Mouse (Mus musculus): Measurements from ENCODE around the gene Nrros. TPM values are rescaled to one million over a fixed set of nuclear protein-coding genes. Genes with fewer than 3 reads are reported as not detected.

Nrros gene
- polyA plus RNA-seq, 1 experiment from 2014 or later: 7.8 TPM

DNA sequence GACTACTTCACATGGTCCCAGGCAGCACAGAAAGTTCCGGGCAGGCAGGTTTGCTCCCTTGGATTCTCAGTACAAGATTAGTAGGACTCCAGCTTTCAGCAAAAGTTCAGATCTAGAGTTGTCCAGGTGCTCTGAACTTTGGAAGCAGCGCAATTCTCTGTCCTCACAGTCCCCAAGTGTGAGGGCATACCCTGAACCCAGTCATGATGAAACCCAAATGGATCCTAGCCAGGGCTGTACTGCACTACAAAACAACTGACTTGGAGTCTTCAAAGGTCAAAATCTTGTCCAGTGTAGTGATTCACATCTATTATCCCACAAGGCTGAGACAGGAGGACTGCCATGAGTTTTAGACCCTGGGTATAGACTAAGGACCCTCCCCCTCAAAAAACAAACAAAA, 8.0 kb downstream of the Nrros start:
- Histone ChIP-seq H3K9ac (replicated peaks) (no peak overlapping the region), H3K27me3 (no peaks in the 10 kb centered on the region), H3K4me1 (peaks cover 31% of the 10 kb centered on the region), H3K27ac (replicated peaks) (peak overlapping the region; percentile 64), H3K4me2 (replicated peaks) (no peak overlapping the region), H3K9me3 (no peaks in the 10 kb centered on the region), H3K4me3 (no peak overlapping the region), H3K36me3 (no peaks in the 10 kb centered on the region)
- ATAC-seq (replicated peaks): no peak; the same call in 1 of the 2 replicates
- 79% methylated on average over 2 of the region's 2 CpGs for WGBS

DNA sequence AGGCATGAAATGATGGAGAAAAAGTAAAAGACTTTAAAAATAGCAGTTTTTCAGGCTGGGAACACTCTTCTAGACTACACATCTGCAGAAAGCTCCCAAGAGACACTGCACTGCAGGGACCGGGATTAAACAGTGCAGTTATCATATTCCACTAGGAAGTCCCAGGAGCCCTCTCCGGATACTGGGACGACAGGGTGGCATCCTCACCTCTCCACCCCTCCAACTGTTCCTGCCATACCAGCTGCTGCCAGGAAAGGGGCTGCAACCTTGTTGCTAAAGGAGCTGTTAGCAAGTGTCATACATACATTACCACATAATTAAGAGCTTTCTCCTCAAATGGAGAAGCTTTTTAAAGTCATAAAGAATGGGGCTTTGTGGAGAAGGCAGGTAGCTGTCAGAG, 8.7 kb downstream of the Nrros start:
- Histone ChIP-seq H3K36me3 (no peaks in the 10 kb centered on the region), H3K9me3 (no peaks in the 10 kb centered on the region), H3K27me3 (no peaks in the 10 kb centered on the region), H3K4me2 (replicated peaks) (no peak overlapping the region), H3K4me3 (no peak overlapping the region), H3K27ac (replicated peaks) (peak overlapping the region; percentile 64), H3K4me1 (peaks cover 31% of the 10 kb centered on the region), H3K9ac (replicated peaks) (no peak overlapping the region)
- 32% methylated on average over 3 of the region's 3 CpGs for WGBS
- peak; percentile 67 for ATAC-seq (replicated peaks)

DNA sequence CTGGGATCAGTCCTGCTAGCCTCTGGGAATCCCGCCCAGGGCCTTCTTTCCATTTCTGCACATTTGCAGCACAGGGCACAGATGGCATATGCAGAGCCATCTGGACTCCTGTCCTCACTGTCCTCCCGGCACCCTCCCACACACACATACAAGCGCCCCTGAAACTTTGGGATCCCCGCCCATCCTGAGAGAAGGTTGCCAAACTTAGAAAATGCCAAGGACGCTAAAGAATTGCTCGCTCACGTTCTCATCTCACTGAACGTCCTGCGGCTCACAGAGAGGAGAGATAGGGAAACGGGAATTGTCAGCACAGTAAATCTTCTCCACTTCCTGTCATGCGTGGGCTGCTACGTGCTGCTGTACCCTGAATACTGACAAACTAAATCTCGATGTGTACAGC, 11.0 kb downstream of the Nrros start:
- no peaks in the 10 kb centered on the region for H3K27me3 ChIP-seq
- H3K4me3 ChIP-seq: no peak overlapping the region
- H3K27ac ChIP-seq (replicated peaks): peak overlapping the region; percentile 53
- no peak overlapping the region for H3K4me2 ChIP-seq (replicated peaks)
- H3K4me1 ChIP-seq: peaks cover 31% of the 10 kb centered on the region
- ATAC-seq (replicated peaks): peak; percentile 71; the same call in 1 of the 2 replicates
- 0 out of 2 replicates have a peak overlapping the region, but pooled peaks have one; percentile 12 for H3K9ac ChIP-seq (replicated peaks)
- H3K36me3 ChIP-seq: no peaks in the 10 kb centered on the region
- no peaks in the 10 kb centered on the region for H3K9me3 ChIP-seq
- 69% methylated on average over 13 of the region's 13 CpGs for WGBS

DNA sequence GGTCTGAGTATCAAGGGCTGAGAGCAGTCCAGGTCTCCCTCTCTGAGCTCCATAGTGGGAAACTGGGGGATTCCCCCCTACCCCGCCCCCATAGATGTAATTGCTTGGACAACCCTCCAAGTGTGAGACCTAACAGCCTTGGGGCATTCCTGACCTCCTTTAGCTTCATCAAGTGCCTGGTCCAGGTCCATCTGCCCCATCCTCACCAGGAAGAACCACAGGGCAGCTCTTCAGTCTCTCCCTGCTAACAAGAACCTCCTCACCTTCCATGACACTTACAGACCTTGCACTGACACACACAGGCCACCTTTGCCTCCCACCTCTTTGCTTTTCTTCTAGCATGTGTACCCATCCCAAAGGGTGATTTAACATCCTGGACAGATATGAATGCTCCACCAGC, 11.4 kb downstream of the Nrros start:
- no peaks in the 10 kb centered on the region for H3K36me3 ChIP-seq
- H3K4me3 ChIP-seq: no peak overlapping the region
- 75% methylated on average over 1 of the region's 1 CpGs for WGBS
- peak overlapping the region; percentile 53 for H3K27ac ChIP-seq (replicated peaks)
- no peaks in the 10 kb centered on the region for H3K27me3 ChIP-seq
- no peak; the same call in 1 of the 2 replicates for ATAC-seq (replicated peaks)
- H3K4me1 ChIP-seq: peaks cover 31% of the 10 kb centered on the region
- H3K9me3 ChIP-seq: no peaks in the 10 kb centered on the region
- H3K9ac ChIP-seq (replicated peaks): 0 out of 2 replicates have a peak overlapping the region, but pooled peaks have one; percentile 12
- H3K4me2 ChIP-seq (replicated peaks): no peak overlapping the region

DNA sequence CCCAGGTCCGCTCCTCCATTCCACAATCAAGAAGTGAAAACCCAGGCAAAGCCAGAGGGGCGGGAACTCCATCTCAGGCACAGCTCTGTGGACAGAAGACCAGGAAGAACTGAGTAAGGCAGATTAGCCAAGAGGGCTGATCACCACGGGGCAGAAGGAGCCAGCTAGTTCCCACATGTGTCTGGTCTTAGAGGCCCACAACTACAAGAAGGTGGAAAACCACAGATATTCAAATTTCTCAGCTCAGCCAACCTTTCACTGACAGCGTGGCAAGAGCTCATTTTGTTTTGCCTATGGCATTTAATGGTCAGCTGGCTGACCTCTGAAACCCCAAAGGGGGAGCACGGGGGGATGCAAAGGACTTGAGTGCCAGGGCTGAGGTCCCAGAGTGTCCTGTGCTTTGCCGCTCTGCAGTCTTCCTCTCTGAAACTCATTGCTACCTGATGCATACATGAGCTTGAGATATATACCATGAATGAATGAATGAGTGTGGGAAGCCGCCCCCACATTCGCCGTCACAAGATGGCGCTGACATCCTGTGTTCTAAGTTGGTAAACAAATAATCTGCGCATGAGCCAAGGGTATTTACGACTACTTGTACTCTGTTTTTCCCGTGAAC, 17.7 kb downstream of the Nrros start:
- peak overlapping the region; percentile 19 for H3K4me2 ChIP-seq (replicated peaks)
- no peaks in the 10 kb centered on the region for H3K36me3 ChIP-seq
- H3K9ac ChIP-seq (replicated peaks): no peak overlapping the region
- H3K4me1 ChIP-seq: no peaks in the 10 kb centered on the region
- H3K9me3 ChIP-seq: no peaks in the 10 kb centered on the region
- H3K27ac ChIP-seq (replicated peaks): no peak overlapping the region
- 0 out of 2 replicates have a peak overlapping the region, but pooled peaks have one; percentile 7 for H3K4me3 ChIP-seq
- H3K27me3 ChIP-seq: no peaks in the 10 kb centered on the region
- 0 out of 2 replicates have a peak, but pooled peaks have one; percentile 55 for ATAC-seq (replicated peaks)
- WGBS: 55% methylated on average over 12 of the region's 13 CpGs

DNA sequence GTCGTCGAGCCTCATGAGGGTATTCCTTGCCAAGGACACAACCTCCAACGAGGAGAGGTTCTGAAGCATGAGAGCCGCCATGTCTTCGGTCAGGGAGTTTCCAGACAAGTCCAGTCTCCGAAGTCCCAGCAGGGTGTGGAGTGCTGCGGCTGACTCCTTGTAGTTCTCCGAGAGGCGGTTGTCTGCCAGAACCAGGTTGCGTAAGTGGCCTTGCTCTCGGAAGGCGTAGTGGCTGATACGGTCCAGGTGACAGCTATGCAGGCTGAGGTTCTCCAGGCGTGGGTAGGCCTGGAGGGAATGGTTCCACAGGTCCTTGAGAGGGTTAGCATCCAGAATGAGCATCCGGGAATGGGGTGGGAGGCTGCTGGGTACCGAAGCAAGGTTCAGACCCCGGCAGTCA, 20.8 kb downstream of the Nrros start:
- Histone ChIP-seq H3K27me3 (no peaks in the 10 kb centered on the region), H3K9me3 (no peaks in the 10 kb centered on the region), H3K27ac (replicated peaks) (no peak overlapping the region), H3K4me1 (no peaks in the 10 kb centered on the region), H3K4me2 (replicated peaks) (no peak overlapping the region), H3K4me3 (no peak overlapping the region), H3K36me3 (no peaks in the 10 kb centered on the region), H3K9ac (replicated peaks) (no peak overlapping the region)
- ATAC-seq (replicated peaks): no peak
- WGBS: 92% methylated on average over 17 of the region's 17 CpGs

DNA sequence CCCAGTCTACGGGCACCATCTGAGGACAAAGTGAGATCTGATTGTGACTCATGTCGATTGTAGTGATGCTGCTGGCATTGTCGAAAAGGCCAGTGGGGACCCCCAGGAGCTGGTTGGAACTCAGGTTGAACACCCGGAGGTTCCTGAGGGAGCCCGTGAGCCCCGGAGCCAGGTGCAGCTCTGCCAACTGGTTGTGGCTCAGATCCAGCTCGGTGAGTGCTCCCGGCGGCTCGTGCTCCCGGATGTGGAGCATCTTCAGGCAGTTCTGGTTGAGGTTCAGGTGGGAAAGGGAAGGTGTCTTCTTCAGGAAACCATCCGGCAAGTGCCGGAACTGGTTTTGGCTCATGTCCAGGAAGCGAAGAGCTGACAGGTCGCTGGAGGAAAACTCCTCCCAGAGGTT, 21.6 kb downstream of the Nrros start:
- Histone ChIP-seq H3K4me3 (no peak overlapping the region), H3K9ac (replicated peaks) (no peak overlapping the region), H3K4me2 (replicated peaks) (no peak overlapping the region), H3K36me3 (no peaks in the 10 kb centered on the region), H3K27me3 (no peaks in the 10 kb centered on the region), H3K4me1 (no peaks in the 10 kb centered on the region), H3K27ac (replicated peaks) (no peak overlapping the region), H3K9me3 (no peaks in the 10 kb centered on the region)
- ATAC-seq (replicated peaks): no peak
- WGBS: 93% methylated on average over 15 of the region's 15 CpGs

DNA sequence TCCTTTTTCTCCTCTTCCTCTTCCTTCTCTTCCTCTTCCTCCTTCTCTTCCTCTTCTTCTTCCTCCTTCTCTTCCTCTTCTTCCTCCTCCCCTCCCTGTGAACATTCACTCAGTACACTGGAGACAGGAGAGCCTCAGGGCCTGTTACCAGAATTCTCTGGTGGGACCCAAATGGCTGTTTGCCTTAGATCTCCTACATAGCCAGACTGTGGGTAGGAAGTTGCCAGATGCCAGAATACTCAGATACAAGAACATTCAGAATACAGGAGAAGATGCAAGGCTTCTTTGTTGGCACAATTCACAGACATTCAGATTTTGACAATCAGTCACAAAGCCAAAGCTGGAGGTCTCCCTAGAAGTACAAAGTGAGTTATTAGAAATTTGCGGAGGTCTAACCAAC, 26.4 kb downstream of the Nrros start:
- no peaks in the 10 kb centered on the region for H3K9me3 ChIP-seq
- H3K4me3 ChIP-seq: no peak overlapping the region
- H3K4me1 ChIP-seq: no peaks in the 10 kb centered on the region
- 93% methylated on average over 1 of the region's 1 CpGs for WGBS
- no peaks in the 10 kb centered on the region for H3K27me3 ChIP-seq
- H3K4me2 ChIP-seq (replicated peaks): no peak overlapping the region
- H3K36me3 ChIP-seq: no peaks in the 10 kb centered on the region
- H3K27ac ChIP-seq (replicated peaks): no peak overlapping the region
- no peak overlapping the region for H3K9ac ChIP-seq (replicated peaks)
- ATAC-seq (replicated peaks): no peak

DNA sequence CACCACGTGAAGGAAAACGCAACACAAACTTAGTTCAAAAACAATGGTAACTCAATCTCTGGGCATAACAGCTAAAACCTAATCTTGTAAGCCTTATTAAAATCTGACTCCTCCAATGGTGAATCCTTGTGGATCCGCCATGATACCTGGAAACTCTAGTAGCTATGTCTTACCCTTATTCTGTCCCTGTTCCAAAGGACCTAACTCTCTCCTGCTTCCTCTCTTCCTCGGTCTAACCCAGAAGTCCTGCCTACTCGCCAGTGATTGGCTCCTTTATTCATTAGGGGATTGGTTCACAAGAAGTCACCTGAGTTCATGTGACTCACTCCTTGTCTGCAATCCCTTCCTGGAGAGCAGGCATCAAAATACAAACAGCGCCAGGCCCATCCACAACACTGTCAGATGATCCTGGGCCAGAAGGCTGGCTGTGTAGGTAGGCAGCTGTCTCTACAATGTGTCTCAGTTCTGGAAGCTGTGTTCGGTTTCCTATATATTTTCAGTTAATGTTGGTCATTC, 29.5 kb downstream of the Nrros start:
- H3K9ac ChIP-seq (replicated peaks): no peak overlapping the region
- no peaks in the 10 kb centered on the region for H3K4me1 ChIP-seq
- H3K27ac ChIP-seq (replicated peaks): no peak overlapping the region
- no peak overlapping the region for H3K4me3 ChIP-seq
- WGBS: 85% methylated on average over 7 of the region's 7 CpGs
- no peak for ATAC-seq (replicated peaks)
- H3K4me2 ChIP-seq (replicated peaks): no peak overlapping the region
- H3K9me3 ChIP-seq: no peaks in the 10 kb centered on the region
- H3K27me3 ChIP-seq: no peaks in the 10 kb centered on the region
- H3K36me3 ChIP-seq: no peaks in the 10 kb centered on the region

DNA sequence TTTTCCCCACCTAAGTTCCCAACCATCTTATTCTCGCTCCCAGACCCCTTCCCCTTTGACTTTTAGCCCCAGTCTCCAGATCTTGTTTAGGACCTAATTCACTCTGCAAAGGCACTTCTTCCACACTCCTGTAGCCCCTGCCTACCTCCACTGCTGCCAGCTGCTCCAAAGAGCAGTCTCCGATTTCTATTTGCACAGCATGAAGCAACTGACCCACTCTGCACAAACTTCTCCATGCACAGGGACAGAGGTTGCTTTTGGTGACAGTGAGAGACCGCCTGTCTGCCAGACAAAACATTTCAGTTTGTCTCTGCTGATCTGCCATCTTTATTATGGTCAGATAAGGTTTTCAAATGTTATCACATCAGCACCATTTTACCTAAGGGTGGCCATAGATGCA, 32.2 kb downstream of the Nrros start:
- no peaks in the 10 kb centered on the region for H3K9me3 ChIP-seq
- H3K9ac ChIP-seq (replicated peaks): no peak overlapping the region
- 92% methylated on average over 3 of the region's 3 CpGs for WGBS

DNA sequence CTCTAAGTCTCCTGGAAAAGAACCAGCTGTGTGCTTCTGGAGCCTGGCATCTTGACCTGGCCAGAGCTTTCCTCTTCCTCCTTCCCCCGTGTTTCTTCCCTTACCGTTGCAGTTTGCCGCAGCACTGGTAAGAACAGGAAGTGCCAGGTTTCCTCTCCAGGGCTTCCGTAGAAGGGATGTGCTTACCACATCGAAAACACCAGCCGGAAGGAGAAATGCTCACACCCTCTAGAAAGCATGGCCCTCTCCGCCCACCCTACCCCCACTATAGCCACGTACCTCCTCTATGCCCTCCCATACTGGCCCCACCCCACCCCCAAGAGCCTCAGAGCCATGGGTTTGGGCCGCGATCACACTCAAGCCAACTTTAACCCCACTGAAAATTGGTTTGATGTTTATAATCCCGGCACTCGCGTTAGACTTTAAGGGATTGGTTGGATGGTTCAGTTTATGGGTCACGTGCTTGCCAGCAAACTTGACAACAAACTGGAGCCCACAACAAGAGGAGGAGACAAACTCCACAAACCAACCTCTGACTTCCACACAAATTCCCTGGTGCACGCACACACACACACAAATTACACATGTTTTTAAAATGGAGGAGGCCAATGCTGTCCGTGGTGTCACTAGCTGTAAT, 35.1 kb downstream of the Nrros start:
- no peak overlapping the region for H3K4me2 ChIP-seq (replicated peaks)
- 79% methylated on average over 16 of the region's 16 CpGs for WGBS
- no peak overlapping the region for H3K9ac ChIP-seq (replicated peaks)
- H3K36me3 ChIP-seq: no peaks in the 10 kb centered on the region
- H3K9me3 ChIP-seq: no peaks in the 10 kb centered on the region
- H3K4me3 ChIP-seq: no peak overlapping the region
- no peak for ATAC-seq (replicated peaks)
- no peak overlapping the region for H3K27ac ChIP-seq (replicated peaks)
- H3K27me3 ChIP-seq: no peaks in the 10 kb centered on the region
- no peaks in the 10 kb centered on the region for H3K4me1 ChIP-seq

More for the DNA sequence above, 32.2 kb downstream of the Nrros start:
- Histone ChIP-seq H3K27ac (replicated peaks) (no peak overlapping the region), H3K4me1 (no peaks in the 10 kb centered on the region), H3K27me3 (no peaks in the 10 kb centered on the region), H3K4me3 (no peak overlapping the region), H3K4me2 (replicated peaks) (no peak overlapping the region), H3K36me3 (no peaks in the 10 kb centered on the region)
- ATAC-seq (replicated peaks): no peak

DNA sequence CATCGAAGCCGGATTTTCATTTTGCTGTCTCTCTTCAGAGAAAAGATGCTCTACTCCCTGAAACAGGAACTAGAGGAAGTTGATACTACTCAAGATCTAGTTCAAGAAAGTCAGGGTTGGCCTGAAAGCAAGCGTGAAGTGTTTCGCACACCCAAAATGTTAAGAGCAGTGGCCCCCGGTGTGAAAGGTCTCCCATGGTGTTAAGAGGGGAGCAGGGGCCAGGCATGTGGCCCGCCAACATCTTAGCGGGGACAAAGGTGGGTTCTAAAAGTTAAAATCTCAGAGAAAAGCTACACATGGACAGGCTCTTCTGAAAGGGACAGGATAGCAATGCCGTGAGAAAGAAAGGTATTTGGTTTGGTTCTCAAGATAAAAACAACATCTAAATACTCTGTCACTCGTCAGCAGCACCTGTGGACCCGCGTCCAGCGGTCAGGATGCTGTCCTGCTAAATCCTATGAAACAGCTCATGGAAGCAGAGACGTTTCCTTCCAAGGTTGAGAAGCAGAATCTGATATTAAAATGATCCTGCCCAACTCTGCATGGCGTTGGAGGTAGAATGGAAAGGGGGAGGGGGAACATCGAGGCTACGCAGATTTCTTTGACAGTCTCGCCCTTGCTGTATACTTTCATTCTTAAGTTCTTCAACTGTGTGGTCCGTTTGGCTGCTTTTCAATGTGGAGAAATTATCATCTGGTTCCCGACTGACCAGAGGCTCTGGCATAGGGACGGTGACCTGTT, 35.8 kb downstream of the Nrros start:
- Histone ChIP-seq H3K36me3 (no peaks in the 10 kb centered on the region), H3K4me2 (replicated peaks) (no peak overlapping the region), H3K9me3 (no peaks in the 10 kb centered on the region), H3K27ac (replicated peaks) (no peak overlapping the region), H3K27me3 (no peaks in the 10 kb centered on the region), H3K4me1 (no peaks in the 10 kb centered on the region), H3K9ac (replicated peaks) (no peak overlapping the region), H3K4me3 (no peak overlapping the region)
- no peak for ATAC-seq (replicated peaks)
- 85% methylated on average over 20 of the region's 20 CpGs for WGBS

All from forebrain, embryonic 15.5 days (tissue).